Mouse (Mus musculus): ENCODE data around the gene Relt.
A peak's percentile ranks its signal among the peaks of the same experiment; 100 is the strongest.

The Relt gene

GRCm38 (mm10) chr7:100844385-100845025, 18.7 kb downstream of the Relt start:
- peak in 1 of 2 experiments; percentile 17 for DNase-seq

- DNase-seq: peak in 1 of 2 experiments; percentile 28
These were observed 19.4 kb downstream of the Relt start for GRCm38 (mm10) chr7:100843866-100844265.

- peak; percentile 30 to 57 for DNase-seq
These were observed 21.1 kb downstream of the Relt start for GRCm38 (mm10) chr7:100842175-100842574.

GRCm38 (mm10) chr7:100841608-100842007, 21.6 kb downstream of the Relt start:
- peak in 1 of 2 experiments; percentile 22 for DNase-seq

GRCm38 (mm10) chr7:100840906-100841305, 22.3 kb downstream of the Relt start:
- DNase-seq: peak in 1 of 2 experiments; percentile 19

- DNase-seq: peak in 1 of 2 experiments; percentile 17
These were observed 23.4 kb downstream of the Relt start for GRCm38 (mm10) chr7:100839632-100840402.

- peak; percentile 64 to 74 for DNase-seq
These were observed 25.5 kb downstream of the Relt start for GRCm38 (mm10) chr7:100837701-100838100.

- peak in 1 of 2 experiments; percentile 23 for DNase-seq
These were observed 26.6 kb downstream of the Relt start for GRCm38 (mm10) chr7:100836657-100837056.

GRCm38 (mm10) chr7:100835711-100836110, 27.5 kb downstream of the Relt start:
- DNase-seq: peak in 1 of 2 experiments; percentile 8

GRCm38 (mm10) chr7:100835168-100835567, 28.1 kb downstream of the Relt start:
- peak in 1 of 2 experiments; percentile 17 for DNase-seq

GRCm38 (mm10) chr7:100833859-100834258, 29.4 kb downstream of the Relt start:
- no peak for DNase-seq

GRCm38 (mm10) chr7:100828549-100828948, 34.7 kb downstream of the Relt start:
- no peak for DNase-seq

- DNase-seq: no peak
These were observed 38.6 kb downstream of the Relt start for GRCm38 (mm10) chr7:100824661-100825060.

- DNase-seq: peak in 1 of 2 experiments; percentile 8
These were observed 44.7 kb downstream of the Relt start for GRCm38 (mm10) chr7:100818401-100819064.

GRCm38 (mm10) chr7:100817442-100817760, 45.8 kb downstream of the Relt start:
- DNase-seq: no peak

GRCm38 (mm10) chr7:100816759-100817441, 46.3 kb downstream of the Relt start:
- no peak for DNase-seq

- no peak for DNase-seq
These were observed 47.2 kb downstream of the Relt start for GRCm38 (mm10) chr7:100815900-100816570.

- DNase-seq: no peak
These were observed 50.6 kb downstream of the Relt start for GRCm38 (mm10) chr7:100812641-100813040.

- no peak for DNase-seq
These were observed 51.3 kb downstream of the Relt start for GRCm38 (mm10) chr7:100811912-100812311.

- DNase-seq: peak; percentile 24 to 51
These were observed 57.9 kb downstream of the Relt start for GRCm38 (mm10) chr7:100805391-100805790.

GRCm38 (mm10) chr7:100798810-100799209, 64.4 kb downstream of the Relt start:
- DNase-seq: peak in 1 of 2 experiments; percentile 8

Measured in kidney, postnatal 25 days (tissue).